Mouse (Mus musculus): ENCODE measurements around the gene Frmd4a.

The Frmd4a gene

DNA sequence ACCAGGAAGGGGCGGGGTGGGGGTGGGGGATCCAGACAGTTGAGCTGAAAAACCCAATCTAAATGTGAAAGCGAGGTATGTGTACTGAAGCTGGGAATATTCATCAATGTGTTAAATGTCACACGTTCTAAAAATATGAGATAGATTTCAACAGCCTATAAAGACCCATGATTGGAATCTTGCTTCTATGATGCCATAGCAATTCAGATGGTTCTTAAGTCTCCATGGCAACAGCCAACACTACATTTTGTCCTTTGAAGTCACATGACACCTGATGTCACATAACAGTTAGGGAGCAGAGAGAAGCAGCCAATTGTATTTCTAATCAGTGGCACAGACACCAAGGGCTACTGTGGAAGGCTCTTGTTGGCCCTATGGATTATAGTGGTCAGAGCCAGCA lies 120.0 kb downstream of the Frmd4a start:
- no peak for DNase-seq (ENCODE audit: low spot score)

DNA sequence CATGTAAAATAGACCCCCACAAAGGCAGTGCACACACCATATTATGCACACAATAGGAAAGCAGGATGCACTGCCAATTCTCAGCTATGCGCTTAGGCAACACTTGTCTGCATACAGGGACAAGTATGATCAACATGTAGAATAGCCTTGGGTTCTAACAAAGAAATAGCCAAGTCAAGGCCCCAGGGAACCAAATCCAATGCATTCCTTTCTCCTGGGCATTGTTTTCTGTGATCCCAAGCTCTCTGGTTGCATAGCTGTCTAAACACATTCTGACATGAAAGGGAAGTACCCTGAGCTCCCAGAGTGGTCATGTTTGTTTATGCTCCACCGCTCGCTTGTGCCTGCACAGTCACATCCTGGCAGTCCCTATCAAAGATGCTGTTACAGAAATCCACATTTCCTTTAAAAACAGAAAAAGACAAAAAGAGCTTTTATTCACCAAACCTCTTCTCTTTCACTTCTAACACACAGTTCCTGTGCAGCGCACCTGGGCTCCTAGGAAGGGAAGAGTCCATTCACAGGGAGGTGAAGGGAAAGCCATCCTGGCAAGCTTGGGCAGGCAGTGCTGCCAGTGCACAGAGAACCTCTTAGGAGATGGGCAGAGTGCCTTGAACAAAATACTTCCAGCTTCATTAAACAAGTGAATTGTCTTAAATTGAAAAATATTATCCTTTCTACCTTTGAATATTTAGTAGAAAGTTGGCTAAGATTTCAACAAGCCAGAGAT lies 124.9 kb downstream of the Frmd4a start:
- DNase-seq (ENCODE audit: low spot score), result no peak

DNA sequence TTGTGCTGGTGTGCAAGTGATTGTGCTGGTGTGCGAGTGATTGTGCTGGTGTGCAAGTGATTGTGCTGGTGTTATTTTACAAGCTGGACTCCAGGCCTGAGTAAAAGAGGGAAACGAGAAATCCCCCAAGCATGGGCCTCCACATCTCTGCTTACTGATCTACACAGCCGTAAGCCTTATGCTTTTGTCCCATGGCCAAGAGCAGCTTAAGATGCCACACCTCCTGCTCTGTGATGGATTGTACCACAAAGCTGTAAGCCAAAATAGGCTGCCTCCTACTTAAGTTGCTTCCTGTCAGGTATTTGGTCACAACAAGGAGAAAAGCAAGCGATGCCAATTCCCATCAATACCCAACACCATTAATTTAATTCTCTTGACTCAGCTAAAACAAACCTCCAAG lies 126.9 kb downstream of the Frmd4a start:
- no peak for DNase-seq (ENCODE audit: low spot score)

DNA sequence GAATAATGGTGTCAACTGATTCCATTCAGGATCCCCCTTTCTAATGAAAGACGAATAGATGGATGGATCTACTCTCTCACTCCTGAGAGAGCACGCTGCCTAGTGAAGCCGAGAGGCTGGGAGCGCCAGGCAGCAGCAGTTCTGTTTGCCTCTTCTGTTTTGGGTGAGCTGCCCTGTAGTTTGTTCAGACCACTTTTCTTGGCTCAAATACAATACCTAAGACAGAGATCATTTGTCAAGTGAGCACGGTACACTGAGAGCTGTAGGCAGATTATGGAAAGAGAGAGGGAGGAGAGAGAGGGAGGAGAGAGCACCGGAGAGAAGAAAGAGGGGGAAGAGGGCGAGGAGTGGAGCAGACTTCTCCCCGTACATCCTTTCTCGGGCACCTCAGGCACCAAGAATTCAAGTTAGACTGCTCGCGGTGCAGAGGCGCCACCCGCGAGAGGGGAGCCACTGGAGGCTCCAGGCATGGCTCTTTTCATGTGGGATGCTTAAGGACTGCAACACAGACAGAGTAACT lies 135.1 kb downstream of the Frmd4a start:
- no peak for DNase-seq (ENCODE audit: low spot score)

DNA sequence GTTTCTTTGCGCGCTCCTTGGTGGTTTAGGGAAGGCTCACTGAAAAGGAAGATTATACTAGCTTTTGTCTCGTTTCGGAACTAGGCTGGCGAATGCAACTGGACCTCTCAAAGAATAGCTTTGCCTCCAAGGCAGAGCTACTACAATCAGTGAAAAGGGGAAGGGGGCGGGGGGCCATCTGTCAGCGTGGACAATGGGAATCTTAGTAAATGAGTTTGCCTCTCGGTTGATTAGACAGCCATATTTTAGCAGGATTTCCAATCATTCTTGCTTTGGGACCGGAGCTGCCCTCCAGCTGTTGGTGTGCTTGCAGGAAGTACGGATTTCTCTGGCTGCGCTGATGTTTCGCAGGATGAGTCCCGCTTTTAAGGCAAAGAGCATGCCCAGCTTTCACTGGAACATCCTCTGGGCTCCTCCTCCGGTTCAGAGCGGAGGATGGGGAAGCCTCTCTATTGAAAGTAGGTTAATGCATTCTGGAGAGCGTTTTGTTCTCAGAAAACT lies 135.7 kb downstream of the Frmd4a start:
- no peak for DNase-seq (ENCODE audit: low spot score)

DNA sequence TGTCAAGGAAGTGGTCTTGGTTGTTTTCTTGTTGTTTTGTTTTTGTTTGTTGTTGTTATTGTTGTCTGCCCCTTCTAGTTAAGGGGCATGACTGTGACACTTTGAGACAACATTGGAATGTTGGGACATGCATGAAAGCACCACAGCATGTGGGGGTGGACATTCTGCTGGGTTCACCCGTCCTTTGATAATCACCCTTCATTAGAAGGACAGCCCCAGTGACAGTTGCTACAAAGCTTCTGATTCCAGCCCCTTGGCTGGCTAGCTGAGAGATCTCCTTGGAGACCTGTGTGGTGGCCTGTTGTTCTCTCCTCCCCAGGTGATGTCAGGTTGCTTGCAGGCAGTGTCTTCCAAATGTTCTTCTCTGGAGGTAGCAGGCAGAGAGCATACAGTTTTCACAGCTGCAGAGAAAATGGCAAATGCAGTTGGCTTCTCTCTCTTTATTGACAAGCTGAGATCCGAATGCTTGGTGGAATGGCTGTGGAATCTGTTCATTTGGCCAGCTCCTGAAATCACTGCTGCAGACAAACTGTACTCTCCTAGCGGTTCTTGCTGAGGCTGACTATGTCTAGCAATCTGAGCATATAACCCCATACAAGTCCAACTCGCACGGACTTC lies 136.6 kb downstream of the Frmd4a start:
- no peak for DNase-seq (ENCODE audit: low spot score)

DNA sequence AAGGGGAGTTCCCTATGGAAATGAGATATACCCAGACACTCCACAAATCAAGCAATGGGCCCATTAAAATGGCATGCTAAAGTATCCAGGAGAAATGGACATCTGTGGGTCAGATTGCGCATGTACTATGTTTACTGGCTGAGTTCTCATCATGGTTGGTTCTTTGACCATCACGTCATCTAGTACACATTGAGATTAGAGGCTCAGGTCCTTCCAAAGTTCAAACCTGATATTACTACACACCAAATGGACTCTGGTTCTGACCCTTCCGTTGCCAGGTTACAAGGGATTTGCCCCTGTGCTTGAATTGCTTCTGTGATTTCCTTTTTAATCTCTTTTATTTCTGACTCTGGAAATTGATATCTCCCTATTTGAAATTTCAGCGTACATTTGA lies 137.1 kb downstream of the Frmd4a start:
- DNase-seq (ENCODE audit: low spot score), result no peak

DNA sequence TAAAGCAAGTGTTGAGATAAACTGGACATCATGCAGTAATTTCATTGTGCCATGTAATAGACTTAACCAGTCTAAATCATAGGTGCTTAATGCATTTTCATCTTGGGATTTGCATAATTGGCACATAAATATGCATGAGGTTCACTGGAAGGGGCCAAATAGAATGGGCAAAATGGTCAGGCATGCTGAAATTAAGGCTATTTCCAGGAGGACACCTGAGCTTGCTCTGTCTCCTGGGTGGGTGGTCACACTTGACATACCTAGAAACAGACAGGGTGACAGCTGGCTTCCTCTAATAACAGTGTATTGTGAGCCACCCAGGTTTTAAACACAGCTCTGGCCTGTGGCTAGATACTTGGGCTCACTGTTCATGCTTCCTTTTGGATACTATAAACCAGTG lies 137.9 kb downstream of the Frmd4a start:
- no peak for DNase-seq (ENCODE audit: low spot score)

DNA sequence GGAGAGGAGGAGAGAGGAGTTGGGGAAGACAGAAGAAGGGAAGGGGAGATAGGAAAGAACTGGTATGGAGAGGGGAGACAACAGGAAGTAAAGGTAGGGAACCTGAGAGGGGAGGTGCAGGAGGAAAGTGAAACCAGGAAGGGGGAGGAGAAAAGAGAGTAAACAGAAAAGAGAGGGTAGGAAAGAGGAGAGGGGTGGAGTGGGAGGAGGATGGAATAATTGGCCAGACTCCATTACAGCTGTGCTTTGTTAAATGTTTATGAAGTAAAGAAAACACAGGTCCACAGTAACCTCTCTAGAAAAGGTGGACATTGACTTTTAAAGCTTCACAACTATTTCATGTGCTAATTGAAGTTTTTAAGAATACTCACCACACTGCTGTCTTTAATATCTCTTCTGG lies 139.0 kb downstream of the Frmd4a start:
- DNase-seq (ENCODE audit: low spot score), result no peak

DNA sequence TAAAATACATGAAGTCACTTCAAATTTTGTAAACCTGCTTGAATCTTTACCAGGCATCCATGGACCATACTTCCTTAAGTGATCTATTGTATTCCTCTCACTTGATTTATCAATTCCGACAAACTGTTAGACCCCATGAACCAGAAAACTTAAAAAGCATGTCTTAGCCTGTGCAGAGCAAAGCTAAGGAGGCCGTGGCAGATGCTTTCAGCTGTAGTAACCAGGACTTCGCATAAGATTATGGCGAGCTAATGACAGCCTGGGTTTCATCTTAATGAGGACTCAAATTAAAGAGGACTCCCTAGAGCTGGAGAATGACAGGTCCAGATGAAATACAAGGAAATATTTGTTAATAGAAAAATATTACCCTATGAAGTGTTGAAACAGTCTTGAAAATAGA lies 139.9 kb downstream of the Frmd4a start:
- DNase-seq (ENCODE audit: low spot score), result no peak

DNA sequence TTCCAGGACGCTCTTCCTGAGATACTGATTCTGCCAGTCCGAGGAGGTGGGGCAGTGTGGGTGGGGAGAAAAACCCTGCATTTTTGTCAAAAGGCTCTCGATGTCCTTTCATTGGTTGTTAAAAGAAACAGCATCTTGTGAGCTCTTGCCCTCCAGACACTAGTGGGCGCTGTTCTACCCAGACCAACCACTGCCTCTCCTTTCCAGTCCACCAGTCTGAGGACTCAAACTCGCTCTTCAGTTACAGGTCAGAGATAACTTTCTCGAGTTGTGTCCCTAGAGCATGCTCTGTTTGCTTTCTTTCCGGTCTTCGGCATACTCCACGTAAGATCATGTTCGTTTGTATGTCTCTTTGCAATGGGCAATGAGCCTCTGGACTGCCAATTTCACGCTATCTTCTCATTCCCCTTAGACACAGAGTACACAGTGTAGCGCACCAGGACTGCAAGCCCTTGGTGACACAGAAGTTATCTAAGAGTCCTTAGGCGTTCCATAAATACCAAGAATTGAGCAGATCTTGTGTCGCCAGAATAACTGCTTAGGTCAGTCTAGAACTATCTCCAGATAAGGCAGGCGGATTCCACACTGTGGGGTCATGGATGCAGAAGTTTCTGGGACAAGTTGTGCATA lies 142.2 kb downstream of the Frmd4a start:
- no peak for DNase-seq (ENCODE audit: low spot score)

DNA sequence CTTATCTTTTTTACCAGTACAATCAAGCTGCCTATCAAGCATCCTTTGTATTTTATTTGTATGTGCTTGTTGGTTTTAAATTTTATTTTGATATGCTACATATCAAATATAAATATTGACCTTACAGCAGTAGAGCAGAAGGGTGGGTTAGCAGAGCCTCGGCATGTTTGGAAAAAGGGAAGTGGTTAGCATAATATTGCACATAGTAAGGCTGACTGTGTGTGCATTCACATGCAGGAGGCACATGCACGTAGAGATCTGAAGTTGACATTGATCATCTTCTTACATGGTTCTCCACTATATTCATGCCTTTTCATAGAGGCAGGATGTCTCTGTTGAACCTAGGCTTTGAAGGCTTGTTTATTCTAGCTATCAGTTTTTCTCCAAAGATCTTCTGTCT lies 148.7 kb downstream of the Frmd4a start:
- DNase-seq (ENCODE audit: low spot score), result no peak

DNA sequence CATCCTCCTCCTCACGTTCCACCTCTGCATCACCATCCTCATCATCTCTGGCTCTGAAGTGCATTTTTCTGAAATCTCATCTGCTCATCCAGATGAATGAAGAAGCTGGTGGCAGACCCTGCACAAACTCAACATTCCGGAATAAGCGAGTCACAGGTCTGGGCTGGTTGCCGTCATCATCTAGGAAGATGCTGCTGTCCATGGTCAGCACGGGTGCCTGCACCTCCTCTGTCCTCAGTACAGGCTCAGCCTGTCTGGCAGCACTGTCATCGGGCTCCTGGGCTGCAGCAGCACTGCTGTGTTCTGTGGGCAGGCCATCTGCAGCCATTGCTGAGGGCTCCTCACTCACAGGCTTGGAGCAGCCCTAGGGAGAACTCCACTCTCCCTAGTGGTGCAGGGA lies 149.6 kb downstream of the Frmd4a start:
- no peak for DNase-seq (ENCODE audit: low spot score)

DNA sequence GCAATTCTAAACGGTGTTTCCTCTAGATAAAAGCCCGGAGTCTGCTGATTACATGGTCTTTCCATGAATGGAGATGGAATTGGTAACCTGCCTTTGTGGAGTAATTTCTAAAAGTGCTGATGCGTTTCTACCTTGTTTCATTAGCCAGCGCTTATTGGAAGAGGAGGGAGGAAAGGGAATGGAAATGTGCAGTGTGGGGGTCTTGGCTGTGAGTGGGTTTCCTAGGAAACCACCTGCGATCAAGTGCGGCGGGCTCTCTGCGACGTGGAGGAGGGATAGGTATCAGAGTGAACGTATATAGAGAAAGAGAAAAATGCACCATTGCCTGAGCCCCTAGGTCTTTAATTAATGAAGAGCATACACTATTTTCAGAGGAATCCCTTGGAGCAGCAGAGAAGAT lies 152.2 kb downstream of the Frmd4a start:
- no peak for DNase-seq (ENCODE audit: low spot score)

DNA sequence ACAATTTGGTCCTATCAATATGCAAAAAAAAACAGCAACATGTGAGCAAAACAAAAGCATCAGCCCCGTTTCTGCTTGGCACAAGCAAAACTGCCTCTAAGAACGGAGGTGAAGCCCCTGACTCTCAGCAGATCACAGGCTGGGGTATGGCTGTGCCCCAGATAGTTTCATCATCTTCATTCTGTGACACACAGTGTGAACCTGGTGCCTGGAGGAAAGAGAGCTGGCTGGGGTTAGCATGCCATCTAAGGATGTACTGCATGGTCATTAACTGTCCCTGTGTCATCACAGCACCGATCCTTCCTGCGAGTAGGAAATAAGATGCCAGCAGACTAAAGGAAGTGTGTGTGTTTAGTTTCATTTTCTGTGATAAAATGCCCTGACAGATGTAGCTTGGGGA lies 152.7 kb downstream of the Frmd4a start:
- no peak for DNase-seq (ENCODE audit: low spot score)

DNA sequence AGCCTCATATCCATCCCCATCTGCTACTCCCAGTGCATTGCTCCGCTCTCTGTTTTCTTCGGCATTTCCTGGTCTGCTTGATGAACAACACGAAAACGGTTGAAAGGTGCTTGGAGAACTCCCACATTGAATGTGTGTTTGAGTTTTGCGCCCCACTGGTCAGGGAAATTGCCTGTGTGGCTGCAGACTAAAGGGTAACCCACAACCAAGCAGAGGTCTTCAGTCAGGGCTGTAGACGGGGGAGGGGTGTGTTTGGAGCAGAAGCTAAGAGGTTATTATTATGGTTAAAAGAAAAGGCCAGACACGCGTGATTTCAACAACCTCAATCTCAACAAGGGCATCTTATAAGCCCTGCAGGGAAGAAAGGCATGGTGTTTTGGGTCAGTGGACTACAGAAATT lies 167.5 kb downstream of the Frmd4a start:
- DNase-seq (ENCODE audit: low spot score), result no peak

DNA sequence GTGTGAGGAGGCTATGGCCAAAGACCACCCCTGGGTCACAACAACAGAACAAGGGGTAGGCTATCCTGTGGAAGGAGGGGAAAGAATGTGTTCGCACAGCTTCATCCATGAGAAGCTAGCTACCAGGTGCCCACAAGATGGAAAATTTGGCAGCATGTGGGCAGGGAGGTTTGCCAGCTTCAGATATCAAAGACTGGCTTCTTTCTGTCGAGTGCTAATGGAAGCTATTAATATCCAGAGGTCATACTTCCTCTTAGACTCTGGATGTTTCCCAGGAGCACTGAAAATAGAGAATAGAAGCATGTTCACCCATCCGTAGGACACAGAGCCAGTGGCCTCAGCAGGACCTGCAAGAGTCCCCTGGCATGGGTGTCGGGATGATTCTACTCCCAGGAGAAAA lies 170.0 kb downstream of the Frmd4a start:
- DNase-seq (ENCODE audit: low spot score), result peak; percentile 4

DNA sequence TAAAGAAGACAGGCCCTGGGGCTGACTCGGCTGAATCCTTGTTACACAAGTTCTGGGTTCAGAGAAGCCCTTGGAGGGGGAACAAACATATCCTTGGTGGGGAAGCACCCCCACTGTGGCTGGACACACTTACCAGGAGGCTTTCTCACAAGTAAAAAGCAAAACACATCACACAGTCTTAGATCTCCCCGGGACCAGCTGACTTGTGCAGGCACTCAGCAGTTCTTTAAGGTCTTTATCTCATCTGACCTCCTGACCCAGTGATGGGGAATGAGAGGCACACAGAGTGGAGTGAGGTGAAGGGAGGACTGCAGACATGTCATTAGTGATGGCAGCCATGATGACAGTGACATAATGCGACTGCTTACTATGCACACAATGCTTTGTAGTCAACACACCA lies 170.8 kb downstream of the Frmd4a start:
- DNase-seq (ENCODE audit: low spot score), result no peak

DNA sequence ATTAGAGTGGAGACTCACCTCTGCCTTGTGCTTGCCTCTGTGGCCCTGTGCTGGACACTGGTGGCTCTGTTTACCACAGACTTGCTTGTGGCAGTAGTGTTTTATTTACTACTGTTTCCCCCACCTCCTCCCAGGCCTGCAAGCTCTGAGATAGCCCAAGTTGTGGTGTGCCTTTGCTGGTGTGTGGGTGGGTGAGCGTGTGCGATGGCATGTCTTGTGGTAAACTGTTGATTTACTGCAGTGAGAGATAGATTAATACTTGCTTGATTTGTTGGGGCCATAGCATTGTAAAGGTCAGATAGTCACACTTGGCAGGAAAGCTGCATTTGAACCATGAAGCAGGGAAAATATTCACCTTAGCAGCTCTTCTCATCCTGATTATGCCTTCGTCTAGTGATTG lies 172.8 kb downstream of the Frmd4a start:
- no peak for DNase-seq (ENCODE audit: low spot score)

DNA sequence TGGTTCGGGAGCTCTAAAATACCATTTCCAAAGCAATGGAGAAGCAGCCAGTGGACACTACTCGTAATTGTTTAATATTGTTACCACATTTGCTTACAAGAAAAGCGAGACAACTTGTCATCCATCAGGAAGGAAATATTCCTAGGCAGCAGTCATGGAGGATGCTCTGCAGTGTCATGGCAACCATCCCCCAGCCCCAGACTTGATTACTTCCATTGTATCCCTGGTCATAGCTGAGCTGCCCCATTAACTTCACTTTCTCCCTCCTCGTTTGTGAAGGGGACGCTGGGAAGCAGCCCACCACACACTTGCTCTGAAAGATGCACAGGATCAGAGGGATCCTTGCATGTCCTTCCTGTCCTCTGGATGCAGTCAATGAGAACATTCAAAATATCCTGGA lies 173.5 kb downstream of the Frmd4a start:
- DNase-seq (ENCODE audit: low spot score), result no peak

DNA sequence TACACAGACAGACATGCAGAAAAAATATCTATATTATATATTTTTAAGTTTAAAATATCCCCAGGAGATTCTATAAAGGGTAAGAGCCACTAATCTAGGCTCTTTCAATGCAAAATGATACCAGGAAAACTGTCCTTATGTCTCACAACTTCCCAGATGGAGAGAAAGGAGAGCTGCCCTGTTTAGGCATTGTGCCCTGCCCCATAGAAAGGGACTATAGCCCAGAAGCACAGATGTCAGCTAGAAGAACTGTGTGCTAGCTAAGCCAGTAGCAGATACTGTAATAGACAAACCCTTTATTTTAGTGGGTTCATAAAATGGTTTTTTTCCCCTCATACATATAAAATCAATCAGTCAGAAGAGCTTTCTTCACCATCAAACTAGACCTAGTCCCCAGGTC lies 175.7 kb downstream of the Frmd4a start:
- no peak for DNase-seq (ENCODE audit: low spot score)

DNA sequence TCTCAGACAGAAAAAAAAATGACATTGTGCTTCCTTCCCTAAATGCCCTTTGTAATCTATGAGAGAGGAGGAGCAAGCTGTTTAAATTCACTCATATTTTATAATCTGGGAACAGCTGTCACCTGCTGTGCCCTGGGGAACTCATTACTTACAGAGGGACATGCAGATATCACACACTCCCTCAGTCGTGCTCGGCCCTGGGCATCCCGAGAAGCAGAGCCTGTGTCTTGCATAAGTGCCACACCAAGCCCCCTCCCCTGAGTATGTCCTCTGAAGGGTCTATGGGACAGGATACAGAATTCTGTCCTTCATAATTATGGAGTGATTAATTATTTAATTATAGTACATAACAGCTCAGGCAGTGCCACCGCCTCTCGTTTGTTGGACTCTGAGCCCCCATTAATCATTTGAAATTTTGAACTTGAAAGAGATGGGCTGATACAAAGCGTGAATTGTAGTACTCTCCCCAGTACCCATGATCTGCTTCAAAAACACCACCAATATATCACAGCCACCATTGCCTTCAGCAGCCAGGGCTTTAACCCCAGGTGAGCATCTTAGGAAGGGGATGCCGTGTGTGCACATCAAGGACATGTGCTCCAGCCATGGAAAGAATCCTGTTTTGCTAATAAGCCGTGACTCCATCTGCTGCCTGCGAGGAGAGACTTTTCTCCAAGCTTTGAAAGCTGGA lies 177.0 kb downstream of the Frmd4a start:
- no peak for DNase-seq (ENCODE audit: low spot score)

DNA sequence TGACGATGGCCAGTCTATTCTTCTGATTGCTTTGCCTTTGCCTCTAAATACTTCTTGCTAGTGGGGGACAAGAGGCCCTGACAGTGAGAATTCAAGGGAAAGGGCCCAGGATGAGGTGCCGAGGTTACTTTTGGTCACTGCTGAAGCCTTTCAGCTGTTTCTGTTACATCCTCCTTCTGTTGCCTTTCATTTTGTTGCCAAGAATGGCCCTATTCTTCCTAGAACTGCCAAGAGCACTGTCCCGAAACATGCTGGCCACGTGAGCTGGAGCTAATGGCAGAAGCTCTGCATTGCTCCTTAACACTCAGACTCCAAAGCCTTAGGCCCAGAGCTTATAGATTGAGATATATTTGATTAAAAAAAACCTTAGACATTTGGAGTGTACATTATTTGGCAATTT lies 178.5 kb downstream of the Frmd4a start:
- DNase-seq (ENCODE audit: low spot score), result no peak
